Mouse (Mus musculus) embryonic facial prominence, embryonic 15.5 days (tissue): ENCODE measurements around the gene Fkbp8. TPM values are rescaled to one million over a fixed set of nuclear protein-coding genes. Genes with fewer than 3 reads are reported as not detected.

Source experiments
- ATAC-seq: fragments of 200-750 bp; cut with Nextera tagmentation; 2 replicates; pipeline ENCODE4 v1.8.0; 2017; ENCODE audit warnings: low read depth, moderate TSS enrichment; ENCODE audit not compliant: insufficient number of reproducible peaks, low FRiP score, low TSS enrichment
- H3K27ac ChIP-seq: fragments of 300-500 bp; sonication (generic); replicated peaks from 2 replicates; pipeline ENCODE4 v1.5.1; 2015; ENCODE audit warnings: mild to moderate bottlenecking, inconsistent platforms
- H3K27me3 ChIP-seq: fragments of 300-500 bp; sonication (generic); 2 replicates; pipeline ENCODE4 v1.6.1; 2015; ENCODE audit warnings: inconsistent platforms
- H3K36me3 ChIP-seq: fragments of 300-500 bp; sonication (generic); 2 replicates; pipeline ENCODE4 v1.6.1; 2015; ENCODE audit warnings: mild to moderate bottlenecking, inconsistent platforms
- H3K4me1 ChIP-seq: fragments of 300-500 bp; sonication (generic); 2 replicates; pipeline ENCODE4 v1.6.1; 2015; ENCODE audit warnings: inconsistent platforms
- H3K4me2 ChIP-seq: fragments of 300-500 bp; sonication (generic); replicated peaks from 2 replicates; pipeline ENCODE4 v1.6.1; 2015; ENCODE audit warnings: mild to moderate bottlenecking, inconsistent platforms
- H3K4me3 ChIP-seq: fragments of 300-500 bp; sonication (generic); replicated peaks from 2 replicates; pipeline ENCODE4 v1.5.1; 2015; ENCODE audit warnings: mild to moderate bottlenecking, inconsistent platforms
- H3K9ac ChIP-seq: fragments of 300-500 bp; sonication (generic); 2 replicates; pipeline ENCODE4 v1.6.1; 2015; ENCODE audit warnings: inconsistent platforms
- H3K9me3 ChIP-seq: fragments of 300-500 bp; sonication (generic); replicated peaks from 2 replicates; pipeline ENCODE4 v1.6.1; 2016; ENCODE audit warnings: inconsistent platforms
- WGBS: fragments of 180-500 bp; shearing (Covaris S2); methylation state at CpG from one replicate; pipeline ENCODE4 v1.1.7; 2015; 5-methylcytosine and 5-hydroxymethylcytosine counted together
- polyA plus RNA-seq: library from polyadenylated mRNA; unstranded; fragments of >200 nt; fragmentation: Nextera tagmentation; extraction: Ambion mirVana; gene quantifications from 2 replicates; pipeline ENCODE4 v1.2.1, GENCODE M21; 2015

The Fkbp8 gene
- polyA plus RNA-seq, 1 experiment from 2014 or later: 324 TPM

DNA sequence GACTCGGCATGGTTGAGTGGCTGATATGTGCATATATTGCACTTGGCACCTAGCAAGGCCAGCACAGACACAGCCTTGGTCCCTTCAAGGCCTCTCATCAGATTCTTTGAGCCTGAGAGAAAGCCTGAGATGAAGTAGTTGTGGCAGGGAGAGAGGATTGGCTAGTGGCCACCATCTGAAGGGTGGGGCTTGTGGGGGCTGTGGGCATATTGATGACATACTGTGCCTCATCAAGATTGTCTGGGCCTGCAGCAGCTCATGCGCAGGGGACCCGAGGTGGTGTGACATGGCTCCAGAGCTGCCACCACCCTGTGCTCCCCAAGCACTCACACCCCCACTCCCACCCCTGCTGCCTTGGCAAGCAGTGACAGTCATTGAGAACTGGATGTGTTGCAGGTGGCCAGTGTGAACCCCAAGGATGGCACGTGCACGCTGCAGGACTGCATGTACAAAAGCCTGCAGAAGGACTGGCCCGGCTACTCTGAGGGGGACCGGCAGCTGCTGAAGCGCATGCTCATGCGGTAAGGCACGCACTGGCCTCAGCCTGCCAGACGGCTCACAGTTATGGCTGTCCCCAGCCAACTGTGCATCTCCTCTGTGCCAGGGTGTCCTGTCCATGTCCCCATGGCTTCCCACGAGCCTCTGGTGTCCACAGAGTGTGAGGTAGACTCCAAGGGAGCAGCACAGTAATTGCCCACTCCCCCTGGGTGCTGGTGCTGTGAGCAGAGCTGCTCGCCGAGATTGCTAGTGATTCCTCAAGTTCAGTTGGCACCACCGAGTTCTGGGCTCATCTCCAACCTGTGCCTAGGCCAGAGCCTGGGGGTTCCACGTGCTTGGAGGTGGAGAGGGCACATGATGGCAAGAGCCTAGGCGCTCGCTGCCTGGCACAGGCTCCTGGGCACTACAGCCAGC is 56.2 kb downstream of the Fkbp8 start:
- Histone ChIP-seq H3K27ac (no peak overlapping the region), H3K4me2 (no peak overlapping the region), H3K4me3 (no peak overlapping the region), H3K27me3 (no peaks in the 10 kb centered on the region), H3K9me3 (no peaks in the 10 kb centered on the region), H3K4me1 (no peaks in the 10 kb centered on the region), H3K36me3 (peaks cover 91% of the 10 kb centered on the region), H3K9ac (no peak overlapping the region)
- 86% methylated on average over 18 of the region's 18 CpGs for WGBS
- ATAC-seq: no peak

DNA sequence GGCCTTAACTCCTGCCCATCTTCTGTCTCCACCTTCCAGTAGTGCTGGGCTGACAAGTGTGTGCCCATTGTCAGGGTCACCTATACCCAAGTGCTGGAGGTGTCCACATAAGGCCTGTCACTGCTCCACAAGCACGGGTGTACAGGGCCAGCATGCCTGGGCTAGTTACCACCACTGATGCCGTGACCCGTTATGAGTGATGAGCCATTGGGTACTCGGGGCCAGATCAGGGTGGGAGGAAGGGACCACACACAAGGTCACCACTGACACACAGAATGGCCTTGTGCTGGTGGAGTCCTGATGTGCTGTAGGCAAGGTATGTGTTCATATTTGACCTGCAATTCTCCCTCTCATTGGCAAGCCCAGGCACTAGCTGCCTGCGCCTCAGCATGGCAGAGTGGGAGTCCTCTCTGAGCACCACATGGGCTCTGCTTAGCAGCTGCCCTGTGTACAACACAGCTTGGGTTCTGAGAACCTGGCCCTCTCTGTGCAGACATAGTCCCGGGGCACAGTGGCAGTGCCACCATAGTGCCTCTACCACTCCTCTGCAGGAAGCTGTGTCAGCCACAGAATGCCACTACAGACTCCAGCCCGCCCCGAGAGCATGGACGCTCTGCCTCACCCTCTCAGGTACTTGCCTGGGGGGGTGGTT is 57.2 kb downstream of the Fkbp8 start:
- no peak overlapping the region for H3K9ac ChIP-seq
- no peak overlapping the region for H3K4me3 ChIP-seq
- H3K4me2 ChIP-seq: no peak overlapping the region
- no peak overlapping the region for H3K27ac ChIP-seq
- H3K4me1 ChIP-seq: no peaks in the 10 kb centered on the region
- no peaks in the 10 kb centered on the region for H3K27me3 ChIP-seq
- H3K36me3 ChIP-seq: peaks cover 93% of the 10 kb centered on the region
- 85% methylated on average over 9 of the region's 9 CpGs for WGBS
- no peaks in the 10 kb centered on the region for H3K9me3 ChIP-seq
- no peak for ATAC-seq

Other genes with a start within 250 kb of the Fkbp8 start
- 43.2 and 49.4 TPM in 2 replicates for gene Homer3, start 244.9 kb upstream of the Fkbp8 start, polyA plus RNA-seq
- 50.2 and 52.1 TPM in 2 replicates for gene Ddx49, start 225.2 kb upstream of the Fkbp8 start, polyA plus RNA-seq
- gene Cope, start 225.2 kb upstream of the Fkbp8 start, polyA plus RNA-seq: 377 and 397 TPM in 2 replicates
- gene Cers1, start 211.9 kb upstream of the Fkbp8 start, polyA plus RNA-seq: 8.9 and 9.3 TPM in 2 replicates
- 1.7 and 2.6 TPM in 2 replicates for gene Gdf1, start 197.9 kb upstream of the Fkbp8 start, polyA plus RNA-seq
- 18.6 and 21.2 TPM in 2 replicates for gene Upf1, start 174.4 kb upstream of the Fkbp8 start, polyA plus RNA-seq
- 5.1 and 7.3 TPM in 2 replicates for gene Comp, start 154.2 kb upstream of the Fkbp8 start, polyA plus RNA-seq
- gene Crtc1, start 88.1 kb upstream of the Fkbp8 start, polyA plus RNA-seq: 24.0 and 24.4 TPM in 2 replicates
- gene Klhl26, start 50.8 kb upstream of the Fkbp8 start, polyA plus RNA-seq: 27.6 and 28.1 TPM in 2 replicates
- gene Tmem59l, start 40.4 kb upstream of the Fkbp8 start, polyA plus RNA-seq: 16.5 and 18.7 TPM in 2 replicates
- 151 and 159 TPM in 2 replicates for gene Crlf1, start 34.6 kb upstream of the Fkbp8 start, polyA plus RNA-seq
- 155 and 174 TPM in 2 replicates for gene Rex1bd, start 21.0 kb upstream of the Fkbp8 start, polyA plus RNA-seq
- gene Uba52, start 16.9 kb upstream of the Fkbp8 start, polyA plus RNA-seq: 940 and 1,016 TPM in 2 replicates
- gene Kxd1, start 232 bp downstream of the Fkbp8 start, polyA plus RNA-seq: 57.7 and 59.1 TPM in 2 replicates
- gene Ell, start 11.7 kb downstream of the Fkbp8 start, polyA plus RNA-seq: 19.6 and 22.7 TPM in 2 replicates
- 139 and 143 TPM in 2 replicates for gene Isyna1, start 66.6 kb downstream of the Fkbp8 start, polyA plus RNA-seq
- gene Ssbp4, start 81.1 kb downstream of the Fkbp8 start, polyA plus RNA-seq: 127 and 130 TPM in 2 replicates
- gene Lrrc25, start 88.4 kb downstream of the Fkbp8 start, polyA plus RNA-seq: 2.9 and 4.0 TPM in 2 replicates
- gene Gdf15, start 104.7 kb downstream of the Fkbp8 start, polyA plus RNA-seq: 0.16 TPM in 2 replicates
- gene Pgpep1, start 132.7 kb downstream of the Fkbp8 start, polyA plus RNA-seq: 52.1 and 56.6 TPM in 2 replicates
- 243 and 244 TPM in 2 replicates for gene Lsm4, start 145.5 kb downstream of the Fkbp8 start, polyA plus RNA-seq
- gene Jund, start 171.2 kb downstream of the Fkbp8 start, polyA plus RNA-seq: 97.7 and 99.6 TPM in 2 replicates
- 0.03 and 0.04 TPM in 2 replicates for gene Iqcn, start 175.7 kb downstream of the Fkbp8 start, polyA plus RNA-seq
- not detected in 2 replicates for gene Gm3336, start 190.8 kb downstream of the Fkbp8 start, polyA plus RNA-seq
- 0.16 and 0.29 TPM in 2 replicates for gene Pde4c, start 196.0 kb downstream of the Fkbp8 start, polyA plus RNA-seq
- gene Rab3a, start 227.0 kb downstream of the Fkbp8 start, polyA plus RNA-seq: 22.7 and 28.6 TPM in 2 replicates
- 41.7 and 42.3 TPM in 2 replicates for gene Mpv17l2, start 233.2 kb downstream of the Fkbp8 start, polyA plus RNA-seq
- 92.5 and 94.3 TPM in 2 replicates for gene Pik3r2, start 249.0 kb downstream of the Fkbp8 start, polyA plus RNA-seq